In genomic region chr16:77662107-77662518, GRCm38 (mm10) we compare ENCODE assay signal across 10 mouse cellular contexts.
DNase-seq lines count a peak whose midpoint lies in the region; ATAC-seq and TF ChIP-seq lines count a peak whose summit lies in the region.
"Had no signal": no experiment of that assay in that cellular context is flagged by ENCODE, and none has a peak within 500 bp of the region (broad histone marks: within the 10 kb centered on the region; RNA-seq: fewer than 3 reads in every experiment).

No protein-coding gene starts in this region.

- H3K9me3 ChIP-seq in hindbrain, embryonic 14.5 days (ENCODE audit: control insufficient read depth, low read length) = no peaks in the 10 kb centered on the region
- no peaks in the 10 kb centered on the region for H3K9me3 ChIP-seq in midbrain, embryonic 11.5 days (ENCODE audit: control insufficient read depth, low read length)
- H3K9me3 ChIP-seq: embryonic facial prominence, embryonic 15.5 days had no signal

- TF ChIP-seq CTCF in kidney, adult 2 months (conservative IDR thresholded peaks at IDR 0.05; ENCODE audit: insufficient read depth, insufficient read length, low read depth, low read length) = no peak

- H3K4me1 ChIP-seq in hindbrain, embryonic 14.5 days (replicated peaks; ENCODE audit: control insufficient read depth, insufficient read depth, low read length) = peaks cover 54% of the 10 kb centered on the region
- peaks cover 10% of the 10 kb centered on the region for H3K4me1 ChIP-seq in midbrain, embryonic 11.5 days (ENCODE audit: control insufficient read depth, insufficient read depth, low read length)
- no peaks in the 10 kb centered on the region for H3K4me1 ChIP-seq in kidney, adult 2 months (ENCODE audit: control insufficient read depth, insufficient read depth, low read length)

- intact Hi-C loops in heart, postnatal 10 days (cut with DNase I) = no loop called here
- intact Hi-C loops in gastrocnemius, postnatal 14 days (cut with DNase I; ENCODE audit: low total_unique reads) = no loop called here

- H3K4me2 ChIP-seq in hindbrain, embryonic 14.5 days (replicated peaks) = peak overlapping the region; percentile 36
- H3K4me2 ChIP-seq in midbrain, embryonic 11.5 days = no peak overlapping the region
- H3K4me2 ChIP-seq: embryonic facial prominence, embryonic 15.5 days had no signal

- no peaks in the 10 kb centered on the region for H3K27me3 ChIP-seq in hindbrain, embryonic 14.5 days (ENCODE audit: control insufficient read depth, insufficient read depth, low read length)
- H3K27me3 ChIP-seq in midbrain, embryonic 11.5 days (ENCODE audit: control insufficient read depth, insufficient read depth, low read length) = no peaks in the 10 kb centered on the region
- H3K27me3 ChIP-seq in kidney, adult 2 months (replicated peaks; ENCODE audit: control insufficient read depth, insufficient read depth, low read length) = no peaks in the 10 kb centered on the region
- H3K27me3 ChIP-seq: CH12.LX; embryonic facial prominence, embryonic 15.5 days had no signal

- H3K4me3 ChIP-seq in hindbrain, embryonic 14.5 days (replicated peaks; ENCODE audit: low read length) = no peak overlapping the region
- H3K4me3 ChIP-seq in midbrain, embryonic 11.5 days (ENCODE audit: low read depth, low read length) = no peak overlapping the region
- no peak overlapping the region for H3K4me3 ChIP-seq in kidney, adult 2 months (ENCODE audit: insufficient read depth, low read depth, low read length)
- H3K4me3 ChIP-seq: embryonic facial prominence, embryonic 15.5 days had no signal

- TF ChIP-seq POLR2A in kidney, adult 2 months (IDR thresholded peaks at IDR 0.05; ENCODE audit: low read depth, low read length) = no peak

- H3K9ac ChIP-seq in hindbrain, embryonic 14.5 days = peak overlapping the region; percentile 39; the same call in 1 of the 2 replicates
- H3K9ac ChIP-seq in midbrain, embryonic 11.5 days (ENCODE audit: low read length) = no peak overlapping the region
- H3K9ac ChIP-seq: embryonic facial prominence, embryonic 15.5 days had no signal

- no peaks in the 10 kb centered on the region; the same call in 1 of the 2 replicates for H3K36me3 ChIP-seq in hindbrain, embryonic 14.5 days (replicated peaks; ENCODE audit: control insufficient read depth, insufficient read depth)
- H3K36me3 ChIP-seq in midbrain, embryonic 11.5 days (ENCODE audit: control insufficient read depth, insufficient read depth, low read length) = no peaks in the 10 kb centered on the region
- no peaks in the 10 kb centered on the region for H3K36me3 ChIP-seq in kidney, adult 2 months (ENCODE audit: control insufficient read depth, insufficient read depth, low read length)
- H3K36me3 ChIP-seq: embryonic facial prominence, embryonic 15.5 days had no signal

- 4% methylated on average over 4 of the region's 4 CpGs for WGBS in hindbrain, embryonic 14.5 days
- 19% methylated on average over 4 of the region's 4 CpGs for WGBS in midbrain, embryonic 11.5 days
- 40% methylated on average over 4 of the region's 4 CpGs for WGBS in kidney, adult 2 months

- H3K27ac ChIP-seq in hindbrain, embryonic 14.5 days = peak overlapping the region; percentile 93
- peak overlapping the region; percentile 36; the same call in 1 of the 2 replicates for H3K27ac ChIP-seq in midbrain, embryonic 11.5 days (ENCODE audit: low read depth, low read length)
- H3K27ac ChIP-seq in kidney, adult 2 months (ENCODE audit: insufficient read depth, low read depth, low read length) = no peak overlapping the region
- H3K27ac ChIP-seq: embryonic facial prominence, embryonic 15.5 days had no signal

- DNase-seq in heart, postnatal 10 days = peak; percentile 15 to 24
- no peak for DNase-seq in heart, adult 9 months (ENCODE audit: low spot score in 2 of 2)
- DNase-seq in embryo, embryonic 11 days = peak; percentile 81
- peak; percentile 84 for DNase-seq in hindbrain, embryonic 14.5 days (ENCODE audit: low spot score)
- DNase-seq in midbrain, embryonic 11.5 days (ENCODE audit: low spot score, missing footprints) = peak; percentile 87
- no peak for DNase-seq in kidney, adult 2 months
- DNase-seq in gastrocnemius, postnatal 14 days = no peak

- peak; percentile 92 for ATAC-seq in hindbrain, embryonic 14.5 days (ENCODE audit: low FRiP score)
- ATAC-seq in midbrain, embryonic 11.5 days (ENCODE audit: low FRiP score) = peak; percentile 91
- ATAC-seq in erythroid progenitor cell, adult 5-6 weeks (replicated peaks; ENCODE audit: low FRiP score, poor library complexity, severe bottlenecking) = no peak

Comparison
In these comparisons a context has a peak if more than half of its experiments do, and no peak if none do; other contexts are left out.
1. DNase-seq: peak in heart, postnatal 10 days (2 of 2), embryo, embryonic 11 days (single experiment), hindbrain, embryonic 14.5 days (single experiment) and midbrain, embryonic 11.5 days (single experiment); none in heart, adult 9 months (0 of 2), kidney, adult 2 months (single experiment) and gastrocnemius, postnatal 14 days (single experiment).